Mouse (Mus musculus) gastrocnemius, adult 2 months (tissue): ENCODE measurements at regions not wholly inside any gene's neighbourhood (a gene's known extent, or its start where the extent isn't known, plus 50 kb on each side); places are given as distances from the start of the nearest gene placed in this dataset.

Source experiments
- DNase-seq: peaks from one replicate; pipeline ENCODE4 v3.0.0; 2022
- H3K27ac ChIP-seq: fragments of 200-600 bp; 2 replicates; pipeline ENCODE4 v1.8.1; 2022; ENCODE audit warnings: mild to moderate bottlenecking
- H3K4me3 ChIP-seq: fragments of 200-600 bp; 2 replicates; pipeline ENCODE4 v1.8.1; 2022; ENCODE audit warnings: mild to moderate bottlenecking, moderate library complexity
- CTCF ChIP-seq: fragments of 200-600 bp; IDR thresholded peaks from 2 replicates; pipeline ENCODE4 v1.8.1; 2022; ENCODE audit warnings: antibody characterized with exemption, mild to moderate bottlenecking, moderate library complexity
- intact Hi-C: fragments of 180-260 bp; cut with DNase I; formaldehyde crosslinking; loops from one replicate; pipeline ENCODE4 v1.15.1; 2025

DNA sequence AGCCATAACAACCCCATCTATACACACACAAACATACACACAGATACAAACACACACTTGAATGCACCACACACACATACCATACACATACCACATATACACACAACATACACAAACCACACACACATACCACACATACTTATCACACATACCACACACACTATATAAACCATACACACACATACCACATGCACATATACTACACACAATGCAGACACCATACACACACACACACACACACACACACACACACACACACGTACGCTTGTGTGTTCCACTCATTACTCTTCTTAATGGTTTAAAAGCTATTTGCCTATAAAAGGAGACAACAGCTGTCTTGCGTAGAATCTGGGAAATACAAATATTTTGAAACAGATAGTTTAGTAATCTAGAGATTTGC is 83.1 kb upstream of the Gm6993 start:
- TF ChIP-seq CTCF, result no peak
- H3K4me3 ChIP-seq, result no peak overlapping the region
- intact Hi-C loops, result no loop called here
- DNase-seq, result no peak
- no peak overlapping the region for H3K27ac ChIP-seq

DNA sequence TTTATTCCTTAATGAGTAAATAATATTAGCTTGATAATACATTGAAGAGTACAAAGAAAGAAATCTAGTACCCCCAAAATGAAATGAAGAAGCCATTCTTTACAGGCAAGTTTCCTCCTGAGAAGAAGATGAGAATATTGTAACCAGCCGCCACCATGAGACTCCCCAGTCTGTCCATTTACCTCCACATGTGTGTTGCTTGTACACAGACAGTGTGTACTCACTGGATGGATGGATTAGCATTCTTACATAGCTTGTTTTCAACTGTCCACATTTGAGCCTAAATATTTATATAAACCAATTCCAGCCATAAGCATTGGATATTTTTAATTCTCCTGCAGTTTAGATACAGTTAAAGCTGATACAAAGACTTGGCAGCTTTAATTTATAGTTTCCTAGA is 82.7 kb upstream of the Gm6993 start:
- no peak overlapping the region for H3K27ac ChIP-seq
- no peak for TF ChIP-seq CTCF
- DNase-seq, result no peak
- intact Hi-C loops, result no loop called here
- no peak overlapping the region for H3K4me3 ChIP-seq

GRCm38 (mm10) chr12:31158885-31159284 is 81.7 kb upstream of the Gm6993 start:
- DNase-seq, result no peak
- intact Hi-C loops, result no loop called here
- no peak overlapping the region for H3K27ac ChIP-seq
- H3K4me3 ChIP-seq, result no peak overlapping the region
- TF ChIP-seq CTCF, result no peak

GRCm38 (mm10) chr12:31159378-31159777 is 81.2 kb upstream of the Gm6993 start:
- no peak overlapping the region for H3K27ac ChIP-seq
- H3K4me3 ChIP-seq, result no peak overlapping the region
- TF ChIP-seq CTCF, result no peak
- intact Hi-C loops, result no loop called here
- DNase-seq, result no peak

DNA sequence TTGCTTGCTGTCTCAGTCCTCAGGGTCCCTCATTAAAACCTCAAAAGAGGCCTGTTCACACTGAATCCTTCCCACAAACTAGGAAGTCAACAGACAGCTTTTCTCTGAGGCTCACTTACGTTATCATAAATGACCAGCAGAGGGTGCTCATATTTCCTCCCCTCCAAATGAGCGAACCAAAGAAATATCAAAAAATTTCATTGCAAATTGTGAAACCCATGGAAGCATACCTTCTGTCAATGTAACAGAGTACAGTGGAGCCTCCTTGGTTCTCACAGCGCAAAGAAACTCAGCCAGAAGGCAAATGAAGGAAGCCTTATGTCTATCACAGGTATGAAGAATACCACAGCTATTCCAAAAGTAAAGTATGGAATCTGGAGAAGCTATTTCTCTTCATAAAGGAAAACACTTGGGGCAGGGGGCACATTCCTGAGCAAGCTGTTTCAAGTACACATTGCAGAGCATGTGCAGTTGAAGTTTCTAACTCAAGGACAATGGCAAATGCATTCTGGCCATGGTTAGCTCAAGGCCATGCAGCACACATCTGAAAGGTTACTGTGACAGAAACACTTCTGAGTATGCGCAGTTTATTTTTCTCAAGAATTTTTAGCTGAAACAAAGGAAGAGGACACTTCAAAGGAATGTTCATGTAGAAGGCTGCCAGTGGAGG is 72.2 kb upstream of the Gm6993 start:
- H3K4me3 ChIP-seq, result no peak overlapping the region
- H3K27ac ChIP-seq, result no peak overlapping the region
- DNase-seq, result no peak
- intact Hi-C loops, result loop anchor here (10.0 kb wide), 1 partner anchor 96 kb away; the partner anchor contains the start of gene Lamb1
- TF ChIP-seq CTCF, result peak; percentile 64

DNA sequence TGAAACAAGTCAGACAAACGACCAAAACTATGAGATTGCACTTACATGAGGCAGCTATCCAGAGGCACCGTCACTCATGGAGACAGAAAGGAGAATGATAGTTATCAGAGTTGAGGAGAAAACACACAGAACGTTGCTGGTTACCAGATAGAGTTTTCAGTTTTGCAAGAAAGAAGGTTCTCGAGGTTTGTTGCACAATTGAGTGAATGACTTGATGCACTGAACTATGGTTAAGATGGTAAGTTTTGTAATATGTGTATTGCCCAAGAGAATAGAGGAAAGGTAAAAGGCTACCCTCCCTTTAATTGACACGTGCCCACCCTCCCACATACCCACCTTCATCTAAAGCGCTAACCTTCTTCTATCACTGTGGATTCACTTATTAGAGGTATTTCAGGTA is 70.5 kb upstream of the Gm6993 start:
- Histone ChIP-seq H3K4me3 (no peak overlapping the region), H3K27ac (no peak overlapping the region)
- intact Hi-C loops, result no loop called here
- no peak for DNase-seq
- no peak for TF ChIP-seq CTCF

- Histone ChIP-seq H3K4me3 (no peak overlapping the region), H3K27ac (no peak overlapping the region)
- peak; percentile 73 for DNase-seq
- TF ChIP-seq CTCF, result peak; percentile 18; the same call in 1 of the 2 replicates
- intact Hi-C loops, result no loop called here
Observed at GRCm38 (mm10) chr12:31170546-31171160, 69.9 kb upstream of the Gm6993 start.

DNA sequence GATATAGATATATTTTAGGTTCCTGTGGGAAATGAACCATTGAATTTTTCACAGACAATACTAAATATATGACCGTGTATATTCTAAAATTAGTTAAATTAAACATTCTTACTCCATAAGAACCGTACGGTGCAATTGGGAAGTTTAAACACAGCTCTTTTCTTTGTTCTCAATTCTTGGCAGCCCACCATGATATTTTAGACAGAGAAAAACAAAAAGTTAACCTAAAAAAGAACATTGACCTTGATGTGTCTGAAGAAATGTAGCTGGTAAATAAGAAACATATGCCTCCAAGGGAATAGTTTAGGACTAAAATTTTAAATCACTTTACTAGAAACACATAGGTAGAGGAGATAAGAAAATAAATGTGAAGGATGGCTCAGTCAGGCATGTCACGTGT is 68.6 kb upstream of the Gm6993 start:
- TF ChIP-seq CTCF, result no peak
- DNase-seq, result no peak
- intact Hi-C loops, result no loop called here
- H3K27ac ChIP-seq, result no peak overlapping the region
- H3K4me3 ChIP-seq, result no peak overlapping the region

GRCm38 (mm10) chr12:31172451-31173318 is 67.9 kb upstream of the Gm6993 start:
- intact Hi-C loops, result no loop called here
- no peak for DNase-seq
- H3K4me3 ChIP-seq, result no peak overlapping the region
- H3K27ac ChIP-seq, result no peak overlapping the region
- TF ChIP-seq CTCF, result no peak

GRCm38 (mm10) chr12:31173512-31173911 is 67.1 kb upstream of the Gm6993 start:
- intact Hi-C loops, result no loop called here
- no peak for TF ChIP-seq CTCF
- no peak for DNase-seq
- Histone ChIP-seq H3K4me3 (no peak overlapping the region), H3K27ac (no peak overlapping the region)

GRCm38 (mm10) chr12:31179536-31179935 is 61.0 kb upstream of the Gm6993 start:
- intact Hi-C loops, result no loop called here
- no peak for DNase-seq
- Histone ChIP-seq H3K27ac (no peak overlapping the region), H3K4me3 (no peak overlapping the region)
- TF ChIP-seq CTCF, result no peak

- DNase-seq, result no peak
- intact Hi-C loops, result no loop called here
- no peak overlapping the region for H3K4me3 ChIP-seq
- no peak for TF ChIP-seq CTCF
- H3K27ac ChIP-seq, result no peak overlapping the region
Observed at GRCm38 (mm10) chr12:31183632-31184031, 56.9 kb upstream of the Gm6993 start.
